Mouse (Mus musculus) left cerebral cortex, postnatal 10 days (tissue): ENCODE results near the gene Mt1. TPM values are rescaled to one million over a fixed set of nuclear protein-coding genes. Genes with fewer than 3 reads are reported as not detected.
"Not testable (repeated sequence)": the region's sequence is repeated elsewhere in the genome, so short reads cannot be mapped to it uniquely, and the experiment has no call there.

Experiments
- DNase-seq, 2 experiments: peaks; one replicate each; pipeline ENCODE4 v3.0.0; 2021 to 2022; ENCODE audit warnings: low spot score in 2 of 2, mixed read lengths in 1 of 2; ENCODE audit errors: extremely low spot score in 1 of 2
- intact Hi-C: fragments of 180-260 bp; cut with DNase I; formaldehyde crosslinking; loops from one replicate; pipeline ENCODE4 v1.15.1; 2025
- total RNA-seq, 2 experiments: library from RNA; stranded (reverse); gene quantifications; 2 replicates each; pipeline ENCODE4 v1.2.3; 2021

The Mt1 gene
- total RNA-seq: 100 to 1,000 TPM in 1 of 2 experiments, 10 to 100 TPM in 1; 80.3 to 200 TPM

- peak; percentile 79 to 95 for DNase-seq
- intact Hi-C loops: no loop called here
These were observed at the start of gene Mt1 for GRCm38 (mm10) chr8:94178857-94179712. Mt1 (plus strand) TSS chr8:94179082.

- DNase-seq: no peak
- intact Hi-C loops: no loop called here
These were observed 49.6 kb upstream of the Mt1 start for GRCm38 (mm10) chr8:94129133-94129789.

- no peak for DNase-seq
These were observed 48.8 kb upstream of the Mt1 start for GRCm38 (mm10) chr8:94130126-94130525.

GRCm38 (mm10) chr8:94132096-94132495, 46.8 kb upstream of the Mt1 start:
- no peak for DNase-seq
- intact Hi-C loops: no loop called here

More at GRCm38 (mm10) chr8:94130126-94130525, 48.8 kb upstream of the Mt1 start:
- intact Hi-C loops: no loop called here

GRCm38 (mm10) chr8:94134601-94135000, 44.3 kb upstream of the Mt1 start:
- DNase-seq, intact Hi-C loops: not testable (repeated sequence)

GRCm38 (mm10) chr8:94135556-94135955, 43.3 kb upstream of the Mt1 start:
- no peak for DNase-seq
- intact Hi-C loops: no loop called here

- no peak for DNase-seq
- intact Hi-C loops: no loop called here
These were observed 42.7 kb upstream of the Mt1 start for GRCm38 (mm10) chr8:94136192-94136591.

- intact Hi-C loops: no loop called here
- DNase-seq: no peak
These were observed 41.9 kb upstream of the Mt1 start, which contains the start of gene Mt4 for GRCm38 (mm10) chr8:94136933-94137332. Mt4 (plus strand) TSS chr8:94137197.

GRCm38 (mm10) chr8:94140266-94140795, 38.6 kb upstream of the Mt1 start:
- intact Hi-C loops: no loop called here

GRCm38 (mm10) chr8:94148236-94148635, 30.6 kb upstream of the Mt1 start:
- intact Hi-C loops: no loop called here
- DNase-seq: peak in 1 of 2 experiments; percentile 41

More at GRCm38 (mm10) chr8:94140266-94140795, 38.6 kb upstream of the Mt1 start:
- no peak for DNase-seq

GRCm38 (mm10) chr8:94150925-94151324, 28.0 kb upstream of the Mt1 start:
- intact Hi-C loops: loop anchor here (5.0 kb wide), 1 partner anchor 49 kb away; no protein-coding TSS in a partner anchor
- no peak for DNase-seq

- intact Hi-C loops: loop anchor here (5.0 kb wide), 1 partner anchor 50 kb away; no protein-coding TSS in a partner anchor
- peak; percentile 81 to 89 for DNase-seq
These were observed 26.2 kb upstream of the Mt1 start, which contains the start of gene Mt3 for GRCm38 (mm10) chr8:94152513-94153300. Mt3 (plus strand) TSS chr8:94152607.

GRCm38 (mm10) chr8:94153451-94153850, 25.4 kb upstream of the Mt1 start:
- DNase-seq: no peak
- intact Hi-C loops: loop anchor here (5.0 kb wide), 1 partner anchor 51 kb away; no protein-coding TSS in a partner anchor

- intact Hi-C loops: loop anchor here (5.0 kb wide), 1 partner anchor 52 kb away; no protein-coding TSS in a partner anchor
- DNase-seq: peak in 1 of 2 experiments; percentile 45
These were observed 24.3 kb upstream of the Mt1 start for GRCm38 (mm10) chr8:94154537-94154936.

- DNase-seq: no peak
- intact Hi-C loops: no loop called here
These were observed 22.8 kb upstream of the Mt1 start for GRCm38 (mm10) chr8:94156092-94156491.

GRCm38 (mm10) chr8:94165772-94166171, 13.1 kb upstream of the Mt1 start:
- DNase-seq: not testable (repeated sequence)
- intact Hi-C loops: loop anchor here (5.0 kb wide), 1 partner anchor 37 kb away; no protein-coding TSS in a partner anchor

- intact Hi-C loops: loop anchor here (5.0 kb wide), 1 partner anchor 35 kb away; no protein-coding TSS in a partner anchor
- DNase-seq: peak; percentile 83 to 88
These were observed 11.6 kb upstream of the Mt1 start for GRCm38 (mm10) chr8:94167244-94167643.

- no peak for DNase-seq
- intact Hi-C loops: loop anchor here (5.0 kb wide), 1 partner anchor 33 kb away; no protein-coding TSS in a partner anchor
These were observed 9.3 kb upstream of the Mt1 start for GRCm38 (mm10) chr8:94169547-94169946.
